Mouse (Mus musculus): ENCODE measurements around the gene Gm13697. TPM values are rescaled to one million over a fixed set of nuclear protein-coding genes. Genes with fewer than 3 reads are reported as not detected.

Gm13697 gene
- total and polyA plus RNA-seq, 3 experiments: 0.27 TPM; not detected in 2

GRCm38 (mm10) chr2:84035997-84036396, 51.5 kb downstream of the Gm13697 start:
- Histone ChIP-seq H3K4me1 (ENCODE audit: insufficient read depth, low read depth, low read length) (peaks cover 2% of the 10 kb centered on the region; the same call in 1 of the 2 replicates), H3K27me3 (ENCODE audit: insufficient read depth, low read length) (no peaks in the 10 kb centered on the region), H3K9me3 (replicated peaks) (no peaks in the 10 kb centered on the region), H3K36me3 (replicated peaks) (no peaks in the 10 kb centered on the region), H3K4me3 (ENCODE audit: low read depth, low read length) (no peak overlapping the region)
- TF ChIP-seq POLR2AphosphoS5 (IDR thresholded peaks at IDR 0.05; ENCODE audit: insufficient replicate concordance, low read depth, low read length) (no peak), CTCF (IDR thresholded peaks at IDR 0.05; ENCODE audit: low read depth, low read length) (no peak), GATA1 (IDR thresholded peaks at IDR 0.05; ENCODE audit: borderline replicate concordance, low read length) (no peak)
- no peak for ATAC-seq (ENCODE audit: extremely low read depth, insufficient number of reproducible peaks, low FRiP score, poor library complexity, severe bottlenecking)
- DNase-seq (ENCODE audit: low spot score): no peak

Other genes starting within 250 kb of the Gm13697 start
- not detected in 2 replicates for gene Fam171b, start 172.1 kb upstream of the Gm13697 start, total RNA-seq (2014; fragmentation: Nextera tagmentation)
- gene Fam171b, start 172.1 kb upstream of the Gm13697 start, total RNA-seq (2017): under 0.01 and 1.0 TPM in 2 replicates
- gene Fam171b, start 172.1 kb upstream of the Gm13697 start, polyA plus RNA-seq (2012): not detected in 2 replicates
- not detected in 2 replicates for gene Zswim2, start 43.5 kb upstream of the Gm13697 start, total RNA-seq (2014; fragmentation: Nextera tagmentation)
- gene Zswim2, start 43.5 kb upstream of the Gm13697 start, total RNA-seq (2017): 0.06 TPM in 1 of 2 replicates, not detected in the other
- not detected in 2 replicates for gene Zswim2, start 43.5 kb upstream of the Gm13697 start, polyA plus RNA-seq (2012)
- gene Gm13698, start 29.1 kb upstream of the Gm13697 start, total RNA-seq (2014; fragmentation: Nextera tagmentation): not detected in 2 replicates
- 0.17 and 0.27 TPM in 2 replicates for gene Gm13698, start 29.1 kb upstream of the Gm13697 start, total RNA-seq (2017)
- not detected in 2 replicates for gene Gm13698, start 29.1 kb upstream of the Gm13697 start, polyA plus RNA-seq (2012)
- gene Gm13693, start 23.2 kb upstream of the Gm13697 start, total RNA-seq (2014; fragmentation: Nextera tagmentation): not detected in 2 replicates
- gene Gm13693, start 23.2 kb upstream of the Gm13697 start, total RNA-seq (2017): 0.17 and 0.27 TPM in 2 replicates
- not detected in 2 replicates for gene Gm13693, start 23.2 kb upstream of the Gm13697 start, polyA plus RNA-seq (2012)
- not detected in 2 replicates for gene Gm13695, start 17.4 kb upstream of the Gm13697 start, total RNA-seq (2014; fragmentation: Nextera tagmentation)
- gene Gm13695, start 17.4 kb upstream of the Gm13697 start, total RNA-seq (2017): 0.17 TPM in 1 of 2 replicates, not detected in the other
- not detected in 2 replicates for gene Gm13695, start 17.4 kb upstream of the Gm13697 start, polyA plus RNA-seq (2012)
- gene Gm13696, start 11.6 kb upstream of the Gm13697 start, total RNA-seq (2014; fragmentation: Nextera tagmentation): not detected in 2 replicates
- gene Gm13696, start 11.6 kb upstream of the Gm13697 start, total RNA-seq (2017): 0.17 and 0.27 TPM in 2 replicates
- not detected in 2 replicates for gene Gm13696, start 11.6 kb upstream of the Gm13697 start, polyA plus RNA-seq (2012)
- not detected in 2 replicates for gene Gm13694, start 5.8 kb upstream of the Gm13697 start, total RNA-seq (2014; fragmentation: Nextera tagmentation)
- gene Gm13694, start 5.8 kb upstream of the Gm13697 start, total RNA-seq (2017): 0.17 and 0.27 TPM in 2 replicates
- not detected in 2 replicates for gene Gm13694, start 5.8 kb upstream of the Gm13697 start, polyA plus RNA-seq (2012)
- gene Gm13691, start 5.8 kb downstream of the Gm13697 start, total RNA-seq (2014; fragmentation: Nextera tagmentation): not detected in 2 replicates
- gene Gm13691, start 5.8 kb downstream of the Gm13697 start, total RNA-seq (2017): 0.17 and 0.22 TPM in 2 replicates
- gene Gm13691, start 5.8 kb downstream of the Gm13697 start, polyA plus RNA-seq (2012): not detected in 2 replicates